Mouse (Mus musculus): ENCODE measurements around the gene 9230104L09Rik.

GRCm38 (mm10) chr2:148806696-148807095 lies 58.1 kb downstream of the 9230104L09Rik start:
- TF ChIP-seq POLR2A (IDR thresholded peaks at IDR 0.05; ENCODE audit: insufficient read depth, low read depth, low read length): no peak
- TF ChIP-seq CTCF (IDR thresholded peaks at IDR 0.05; ENCODE audit: insufficient read depth, low read depth, low read length): no peak

Measured in olfactory bulb, adult 2 months (tissue).